Mouse (Mus musculus) lung, adult 2 months (tissue): Measurements from ENCODE around the gene Gm27021.

Experiments used
- CTCF ChIP-seq: fragments of 200-500 bp; IDR thresholded peaks from 2 replicates; pipeline ENCODE4 v1.5.1; 2011; ENCODE audit warnings: mild to moderate bottlenecking, low read length, control low read depth; ENCODE audit not compliant: insufficient read depth
- POLR2A ChIP-seq: fragments of 200-500 bp; IDR thresholded peaks from 2 replicates; pipeline ENCODE4 v1.6.1; 2011; ENCODE audit warnings: low read depth, mild to moderate bottlenecking, control low read depth, low read length, borderline replicate concordance; ENCODE audit errors: extremely low read depth

GRCm38 (mm10) chr8:120688511-120688910, 20.6 kb upstream of the Gm27021 start:
- TF ChIP-seq CTCF (no peak), POLR2A (no peak)
